Mouse (Mus musculus): Measurements from ENCODE around the gene Tmsb4x. TPM values are rescaled to one million over a fixed set of nuclear protein-coding genes. Genes with fewer than 3 reads are reported as not detected.

The Tmsb4x gene
- polyA plus RNA-seq, 1 experiment from 2014 or later = 920 TPM

GRCm38 (mm10) chrX:167209828-167210227, 713 bp upstream of the Tmsb4x start:
- H3K9me3 ChIP-seq (replicated peaks) = no peaks in the 10 kb centered on the region
- no peak for DNase-seq (ENCODE audit: low spot score)
- no peak overlapping the region; the same call in 1 of the 2 replicates for H3K4me3 ChIP-seq
- H3K36me3 ChIP-seq = no peaks in the 10 kb centered on the region
- no peak overlapping the region for H3K27ac ChIP-seq
- H3K27me3 ChIP-seq (ENCODE audit: low read depth, poor library complexity, severe bottlenecking) = peaks cover 82% of the 10 kb centered on the region
- WGBS = 67% methylated on average over 8 of the region's 8 CpGs
- no peaks in the 10 kb centered on the region; the same call in none of the 2 replicates for H3K4me1 ChIP-seq

GRCm38 (mm10) chrX:167208506-167208820, 652 bp downstream of the Tmsb4x start:
- H3K27me3 ChIP-seq (ENCODE audit: low read depth, poor library complexity, severe bottlenecking) = peaks cover 96% of the 10 kb centered on the region
- DNase-seq (ENCODE audit: low spot score) = peak; percentile 57
- H3K4me1 ChIP-seq = no peaks in the 10 kb centered on the region; the same call in none of the 2 replicates
- no peaks in the 10 kb centered on the region for H3K9me3 ChIP-seq (replicated peaks)
- WGBS = 9% methylated on average over 16 of the region's 16 CpGs
- H3K27ac ChIP-seq = peak overlapping the region; percentile 84
- peak overlapping the region; percentile 57 for H3K4me3 ChIP-seq
- H3K36me3 ChIP-seq = no peaks in the 10 kb centered on the region

GRCm38 (mm10) chrX:167207741-167208505, 1.2 kb downstream of the Tmsb4x start:
- WGBS = 15% methylated on average over 23 of the region's 25 CpGs
- H3K27me3 ChIP-seq (ENCODE audit: low read depth, poor library complexity, severe bottlenecking) = peaks cover 95% of the 10 kb centered on the region
- DNase-seq (ENCODE audit: low spot score) = peak; percentile 40

GRCm38 (mm10) chrX:167205813-167206520, 3.1 kb downstream of the Tmsb4x start:
- H3K9me3 ChIP-seq (replicated peaks) = no peaks in the 10 kb centered on the region
- WGBS = 71% methylated on average over 8 of the region's 8 CpGs
- peaks cover 96% of the 10 kb centered on the region for H3K27me3 ChIP-seq (ENCODE audit: low read depth, poor library complexity, severe bottlenecking)
- no peak overlapping the region for H3K4me3 ChIP-seq
- H3K36me3 ChIP-seq = no peaks in the 10 kb centered on the region
- H3K27ac ChIP-seq = no peak overlapping the region
- H3K4me1 ChIP-seq = no peaks in the 10 kb centered on the region
- no peak for DNase-seq (ENCODE audit: low spot score)

More at GRCm38 (mm10) chrX:167207741-167208505, 1.2 kb downstream of the Tmsb4x start:
- H3K9me3 ChIP-seq (replicated peaks) = no peaks in the 10 kb centered on the region
- H3K4me3 ChIP-seq = peak overlapping the region; percentile 57
- H3K36me3 ChIP-seq = no peaks in the 10 kb centered on the region
- H3K27ac ChIP-seq = peak overlapping the region; percentile 84
- no peaks in the 10 kb centered on the region; the same call in none of the 2 replicates for H3K4me1 ChIP-seq

- Histone ChIP-seq H3K4me3 (no peak overlapping the region), H3K9me3 (replicated peaks) (no peaks in the 10 kb centered on the region), H3K4me1 (no peaks in the 10 kb centered on the region), H3K27ac (no peak overlapping the region), H3K27me3 (ENCODE audit: low read depth, poor library complexity, severe bottlenecking) (peaks cover 95% of the 10 kb centered on the region), H3K36me3 (no peaks in the 10 kb centered on the region)
- no peak for DNase-seq (ENCODE audit: low spot score)
- WGBS = 94% methylated on average over 2 of the region's 2 CpGs
These were observed 7.8 kb downstream of the Tmsb4x start for GRCm38 (mm10) chrX:167201365-167201764.

- DNase-seq (ENCODE audit: low spot score) = no peak
- Histone ChIP-seq H3K9me3 (replicated peaks) (no peaks in the 10 kb centered on the region), H3K27ac (no peak overlapping the region), H3K36me3 (no peaks in the 10 kb centered on the region), H3K4me1 (no peaks in the 10 kb centered on the region), H3K27me3 (ENCODE audit: low read depth, poor library complexity, severe bottlenecking) (peaks cover 85% of the 10 kb centered on the region), H3K4me3 (no peak overlapping the region)
- 86% methylated on average over 2 of the region's 2 CpGs for WGBS
These were observed 13.9 kb downstream of the Tmsb4x start for GRCm38 (mm10) chrX:167195228-167195649.

GRCm38 (mm10) chrX:167186306-167186705, 22.8 kb downstream of the Tmsb4x start:
- Histone ChIP-seq H3K36me3 (no peaks in the 10 kb centered on the region), H3K27me3 (ENCODE audit: low read depth, poor library complexity, severe bottlenecking) (peaks cover 94% of the 10 kb centered on the region), H3K27ac (no peak overlapping the region), H3K4me3 (no peak overlapping the region), H3K9me3 (replicated peaks) (no peaks in the 10 kb centered on the region), H3K4me1 (no peaks in the 10 kb centered on the region)
- DNase-seq (ENCODE audit: low spot score) = no peak
- WGBS = 44% methylated on average over 2 of the region's 2 CpGs

- 80% methylated on average over 6 of the region's 6 CpGs for WGBS
- H3K4me1 ChIP-seq = no peaks in the 10 kb centered on the region
- no peak for DNase-seq (ENCODE audit: low spot score)
- H3K27ac ChIP-seq = no peak overlapping the region
- H3K4me3 ChIP-seq = no peak overlapping the region
- peaks cover 100% of the 10 kb centered on the region for H3K27me3 ChIP-seq (ENCODE audit: low read depth, poor library complexity, severe bottlenecking)
- H3K9me3 ChIP-seq (replicated peaks) = no peaks in the 10 kb centered on the region
- no peaks in the 10 kb centered on the region for H3K36me3 ChIP-seq
These were observed 25.6 kb downstream of the Tmsb4x start for GRCm38 (mm10) chrX:167183535-167183934.

GRCm38 (mm10) chrX:167182411-167182810, 26.7 kb downstream of the Tmsb4x start:
- Histone ChIP-seq H3K4me3 (no peak overlapping the region), H3K9me3 (replicated peaks) (no peaks in the 10 kb centered on the region), H3K4me1 (no peaks in the 10 kb centered on the region), H3K27ac (no peak overlapping the region), H3K36me3 (no peaks in the 10 kb centered on the region), H3K27me3 (ENCODE audit: low read depth, poor library complexity, severe bottlenecking) (peaks cover 100% of the 10 kb centered on the region)
- 89% methylated on average over 5 of the region's 5 CpGs for WGBS
- no peak for DNase-seq (ENCODE audit: low spot score)

- 75% methylated on average over 4 of the region's 4 CpGs for WGBS
- Histone ChIP-seq H3K4me1 (no peaks in the 10 kb centered on the region), H3K27me3 (ENCODE audit: low read depth, poor library complexity, severe bottlenecking) (peaks cover 100% of the 10 kb centered on the region), H3K36me3 (no peaks in the 10 kb centered on the region), H3K4me3 (no peak overlapping the region), H3K27ac (no peak overlapping the region), H3K9me3 (replicated peaks) (no peaks in the 10 kb centered on the region)
- DNase-seq (ENCODE audit: low spot score) = no peak
These were observed 29.0 kb downstream of the Tmsb4x start for GRCm38 (mm10) chrX:167179961-167180642.

- no peaks in the 10 kb centered on the region for H3K4me1 ChIP-seq
- no peak for DNase-seq (ENCODE audit: low spot score)
- no peak overlapping the region for H3K27ac ChIP-seq
These were observed 29.6 kb downstream of the Tmsb4x start for GRCm38 (mm10) chrX:167179549-167179948.

GRCm38 (mm10) chrX:167175319-167175718, 33.8 kb downstream of the Tmsb4x start:
- Histone ChIP-seq H3K4me3 (no peak overlapping the region), H3K27me3 (ENCODE audit: low read depth, poor library complexity, severe bottlenecking) (peaks cover 99% of the 10 kb centered on the region), H3K27ac (no peak overlapping the region), H3K9me3 (replicated peaks) (no peaks in the 10 kb centered on the region), H3K4me1 (no peaks in the 10 kb centered on the region), H3K36me3 (no peaks in the 10 kb centered on the region)
- no peak for DNase-seq (ENCODE audit: low spot score)
- WGBS = 91% methylated on average over 6 of the region's 6 CpGs

More at GRCm38 (mm10) chrX:167179549-167179948, 29.6 kb downstream of the Tmsb4x start:
- Histone ChIP-seq H3K9me3 (replicated peaks) (no peaks in the 10 kb centered on the region), H3K27me3 (ENCODE audit: low read depth, poor library complexity, severe bottlenecking) (peaks cover 100% of the 10 kb centered on the region), H3K4me3 (no peak overlapping the region), H3K36me3 (no peaks in the 10 kb centered on the region)
- 96% methylated on average over 3 of the region's 3 CpGs for WGBS

- Histone ChIP-seq H3K4me3 (no peak overlapping the region), H3K4me1 (no peaks in the 10 kb centered on the region), H3K9me3 (replicated peaks) (no peaks in the 10 kb centered on the region), H3K27me3 (ENCODE audit: low read depth, poor library complexity, severe bottlenecking) (peaks cover 99% of the 10 kb centered on the region), H3K36me3 (no peaks in the 10 kb centered on the region), H3K27ac (no peak overlapping the region)
- no peak for DNase-seq (ENCODE audit: low spot score)
- 78% methylated on average over 3 of the region's 3 CpGs for WGBS
These were observed 34.8 kb downstream of the Tmsb4x start for GRCm38 (mm10) chrX:167174311-167174710.

All from limb, embryonic 10.5 days (tissue).